Mouse (Mus musculus) right cerebral cortex, postnatal 10 days (tissue): Measurements from ENCODE around the gene Slc9a7.

Experiments used
- DNase-seq, 2 experiments: peaks; one replicate each; pipeline ENCODE4 v3.0.0; 2021; ENCODE audit warnings: low spot score in 2 of 2

Gene Slc9a7

GRCm38 (mm10) chrX:20157519-20157918 lies 134.1 kb downstream of the Slc9a7 start:
- DNase-seq, result peak in 1 of 2 experiments; percentile 20

- DNase-seq, result no peak
Measured at GRCm38 (mm10) chrX:20129466-20129865, 162.1 kb downstream of the Slc9a7 start.

GRCm38 (mm10) chrX:20128951-20129350 lies 162.7 kb downstream of the Slc9a7 start:
- DNase-seq, result no peak

- no peak for DNase-seq
Measured at GRCm38 (mm10) chrX:20125481-20125880, 166.1 kb downstream of the Slc9a7 start.

GRCm38 (mm10) chrX:20117717-20118116 lies 173.9 kb downstream of the Slc9a7 start:
- no peak for DNase-seq

GRCm38 (mm10) chrX:20070196-20070595 lies 221.4 kb downstream of the Slc9a7 start:
- DNase-seq, result no peak

- DNase-seq, result peak; percentile 25 to 43
Measured at GRCm38 (mm10) chrX:20066636-20067035, 225.0 kb downstream of the Slc9a7 start.

- DNase-seq, result no peak
Measured at GRCm38 (mm10) chrX:20061764-20062480, 229.7 kb downstream of the Slc9a7 start.

GRCm38 (mm10) chrX:20060769-20061315 lies 230.8 kb downstream of the Slc9a7 start:
- DNase-seq, result peak in 1 of 2 experiments; percentile 25

GRCm38 (mm10) chrX:20060096-20060768 lies 231.4 kb downstream of the Slc9a7 start:
- peak; percentile 22 for DNase-seq

GRCm38 (mm10) chrX:20059381-20059971 lies 232.1 kb downstream of the Slc9a7 start, which contains the start of gene Chst7:
Gene Chst7 (plus strand): TSS chrX:20059560.
- peak; percentile 60 to 68 for DNase-seq
